Mouse (Mus musculus): Measurements from ENCODE around the gene Klhdc8b.

GRCm38 (mm10) chr9:108412221-108412620 is 49.2 kb downstream of the Klhdc8b start:
- no peak for TF ChIP-seq CTCF (IDR thresholded peaks at IDR 0.05; ENCODE audit: control insufficient read depth, insufficient read depth, insufficient read length)
- TF ChIP-seq MYOD1 (IDR thresholded peaks at IDR 0.05; ENCODE audit: control insufficient read depth, insufficient read length, low read depth) = no peak
- TF ChIP-seq USF1 (IDR thresholded peaks at IDR 0.05; ENCODE audit: low read depth) = no peak
- TF ChIP-seq MYOG (IDR thresholded peaks at IDR 0.05; ENCODE audit: control insufficient read depth, extremely low read depth, insufficient read length) = no peak
- no peak for TF ChIP-seq MAX (IDR thresholded peaks at IDR 0.05)
- no peak for TF ChIP-seq CEBPB (IDR thresholded peaks at IDR 0.05; ENCODE audit: low read depth)
- no peak for TF ChIP-seq FOSL1 (IDR thresholded peaks at IDR 0.05; ENCODE audit: insufficient read depth, low read length, poor library complexity, severe bottlenecking)

All from C2C12 (cell line).